Mouse (Mus musculus) large intestine, adult 2 months (tissue): ENCODE data around the gene Lrp4. TPM values are rescaled to one million over a fixed set of nuclear protein-coding genes. Genes with fewer than 3 reads are reported as not detected.

Experiments used
- DNase-seq: peaks from one replicate; pipeline ENCODE4 v3.0.0-alpha.2; 2012; ENCODE audit warnings: low read depth, low spot score
- WGBS: fragments of 180-500 bp; shearing (Covaris S2); methylation state at CpG from one replicate; pipeline ENCODE4 v1.1.7; 2018; 5-methylcytosine and 5-hydroxymethylcytosine counted together
- polyA plus RNA-seq: library from polyadenylated mRNA; depleted of rRNA; stranded (reverse); fragments of >200 nt; gene quantifications from 2 replicates; pipeline ENCODE4 v1.2.3, GENCODE M21; 2012; rRNA removed

The Lrp4 gene
- polyA plus RNA-seq = 7.4 and 13.1 TPM in 2 replicates

- no peak for DNase-seq
- 1% methylated on average over 23 of the region's 36 CpGs for WGBS
Observed at GRCm38 (mm10) chr2:91457259-91457655, at the start of gene Lrp4. Gene Lrp4 (plus strand): TSS chr2:91457511.

- no peak for DNase-seq
- WGBS = 86% methylated on average over 2 of the region's 2 CpGs
Observed at GRCm38 (mm10) chr2:91408031-91408430, 49.3 kb upstream of the Lrp4 start.

- WGBS = 73% methylated on average over 2 of the region's 2 CpGs
Observed at GRCm38 (mm10) chr2:91411473-91411872, 45.8 kb upstream of the Lrp4 start.

GRCm38 (mm10) chr2:91412361-91412760 is 45.0 kb upstream of the Lrp4 start:
- DNase-seq = no peak
- WGBS = 72% methylated on average over 5 of the region's 5 CpGs

More at GRCm38 (mm10) chr2:91411473-91411872, 45.8 kb upstream of the Lrp4 start:
- DNase-seq = no peak

- no peak for DNase-seq
- WGBS = 35% methylated on average over 1 of the region's 1 CpGs
Observed at GRCm38 (mm10) chr2:91413811-91414210, 43.5 kb upstream of the Lrp4 start.

GRCm38 (mm10) chr2:91421641-91422040 is 35.7 kb upstream of the Lrp4 start:
- no peak for DNase-seq
- WGBS = 92% methylated on average over 5 of the region's 5 CpGs

- 51% methylated on average over 7 of the region's 7 CpGs for WGBS
Observed at GRCm38 (mm10) chr2:91424061-91424720, 33.1 kb upstream of the Lrp4 start.

GRCm38 (mm10) chr2:91426321-91426720 is 31.0 kb upstream of the Lrp4 start:
- 96% methylated on average over 1 of the region's 1 CpGs for WGBS
- no peak for DNase-seq

More at GRCm38 (mm10) chr2:91424061-91424720, 33.1 kb upstream of the Lrp4 start:
- DNase-seq = no peak

GRCm38 (mm10) chr2:91429146-91429545 is 28.2 kb upstream of the Lrp4 start:
- 87% methylated on average over 3 of the region's 3 CpGs for WGBS
- DNase-seq = no peak

GRCm38 (mm10) chr2:91429915-91430599 is 27.3 kb upstream of the Lrp4 start:
- no peak for DNase-seq
- WGBS = 27% methylated on average over 9 of the region's 9 CpGs

GRCm38 (mm10) chr2:91430600-91430919 is 26.8 kb upstream of the Lrp4 start:
- WGBS = 55% methylated on average over 6 of the region's 6 CpGs
- no peak for DNase-seq

GRCm38 (mm10) chr2:91436713-91437112 is 20.6 kb upstream of the Lrp4 start:
- DNase-seq = no peak
- 86% methylated on average over 8 of the region's 8 CpGs for WGBS

- no peak for DNase-seq
- WGBS = 91% methylated on average over 5 of the region's 5 CpGs
Observed at GRCm38 (mm10) chr2:91437116-91437815, 20.0 kb upstream of the Lrp4 start.

GRCm38 (mm10) chr2:91439271-91439670 is 18.0 kb upstream of the Lrp4 start:
- WGBS = 86% methylated on average over 10 of the region's 10 CpGs
- DNase-seq = no peak

- 70% methylated on average over 1 of the region's 1 CpGs for WGBS
- DNase-seq = no peak
Observed at GRCm38 (mm10) chr2:91439876-91440275, 17.4 kb upstream of the Lrp4 start.

- 42% methylated on average over 5 of the region's 5 CpGs for WGBS
- no peak for DNase-seq
Observed at GRCm38 (mm10) chr2:91440686-91441085, 16.6 kb upstream of the Lrp4 start.

GRCm38 (mm10) chr2:91441715-91442114 is 15.6 kb upstream of the Lrp4 start:
- DNase-seq = no peak
- 22% methylated on average over 2 of the region's 2 CpGs for WGBS

GRCm38 (mm10) chr2:91442241-91442640 is 15.1 kb upstream of the Lrp4 start:
- WGBS = 12% methylated on average over 1 of the region's 1 CpGs
- DNase-seq = no peak

GRCm38 (mm10) chr2:91444286-91444892 is 12.9 kb upstream of the Lrp4 start, which contains the start of gene 1110051M20Rik:
Gene 1110051M20Rik (minus strand): TSS chr2:91444704.
- WGBS = 3% methylated on average over 19 of the region's 19 CpGs
- no peak for DNase-seq

GRCm38 (mm10) chr2:91449662-91450061 is 7.6 kb upstream of the Lrp4 start:
- 15% methylated on average over 1 of the region's 1 CpGs for WGBS
- no peak for DNase-seq
